In the genomic region with DNA sequence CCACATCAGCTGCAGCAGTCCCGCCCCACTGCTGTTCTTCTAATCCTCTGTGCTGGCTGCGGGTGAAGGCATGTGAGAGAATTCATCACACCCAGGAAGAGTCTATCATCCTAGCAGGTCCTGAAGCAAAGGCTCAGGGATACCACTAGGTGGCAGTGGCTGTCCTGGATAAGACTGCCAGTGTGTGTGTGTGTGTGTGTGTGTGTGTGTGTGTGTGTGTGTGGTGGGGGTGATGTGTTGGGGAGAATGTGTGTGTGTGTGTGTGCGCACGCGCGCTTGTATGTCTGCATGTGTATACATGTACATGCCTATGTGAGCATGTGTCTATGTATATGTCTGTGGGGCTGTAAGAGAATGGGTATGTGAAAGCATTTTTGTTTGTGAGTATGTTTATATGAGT, we compare ENCODE assay signal across 9 mouse cellular contexts. TPM values are rescaled to one million over a fixed set of nuclear protein-coding genes. Genes with fewer than 3 reads are reported as not detected.
DNase-seq lines count a peak whose midpoint lies in the region; ATAC-seq lines count a peak whose summit lies in the region.
"Had no signal": no experiment of that assay in that cellular context is flagged by ENCODE, and none has a peak within 500 bp of the region (broad histone marks: within the 10 kb centered on the region; RNA-seq: fewer than 3 reads in every experiment).

No protein-coding gene starts in this region.

- WGBS in midbrain, embryonic 15.5 days: 68% methylated on average over 6 of the region's 6 CpGs

- no peak overlapping the region for H3K4me3 ChIP-seq in midbrain, embryonic 15.5 days
- H3K4me3 ChIP-seq: liver, embryonic 15.5 days had no signal

- H3K9me3 ChIP-seq in midbrain, embryonic 15.5 days: no peaks in the 10 kb centered on the region
- H3K9me3 ChIP-seq: liver, embryonic 15.5 days had no signal

- H3K36me3 ChIP-seq in midbrain, embryonic 15.5 days (replicated peaks): no peaks in the 10 kb centered on the region
- H3K36me3 ChIP-seq: liver, embryonic 15.5 days had no signal

- peak; percentile 65 for ATAC-seq in granulocyte monocyte progenitor cell, adult 5-6 weeks (replicated peaks; ENCODE audit: poor library complexity, severe bottlenecking)
- 0 out of 2 replicates have a peak, but pooled peaks have one; percentile 25 for ATAC-seq in midbrain, embryonic 15.5 days (replicated peaks)

- no peaks in the 10 kb centered on the region for H3K27me3 ChIP-seq in midbrain, embryonic 15.5 days (replicated peaks)
- H3K27me3 ChIP-seq: liver, embryonic 15.5 days had no signal

- no peak overlapping the region for H3K27ac ChIP-seq in midbrain, embryonic 15.5 days
- H3K27ac ChIP-seq: liver, embryonic 15.5 days had no signal

- peak; percentile 40 for DNase-seq in adrenal gland, adult 2 months
- no peak for DNase-seq in adrenal gland, adult 18-20 months (ENCODE audit: low spot score in 2 of 2)
- peak; percentile 17 to 66 for DNase-seq in kidney, postnatal 36 days
- DNase-seq in kidney, adult 8-10 months: no peak
- DNase-seq in NIH3T3 (ENCODE audit: low read depth): peak; percentile 69
- no peak for DNase-seq in thymus, postnatal 25 days

- no peak overlapping the region for H3K9ac ChIP-seq in midbrain, embryonic 15.5 days
- H3K9ac ChIP-seq: liver, embryonic 15.5 days had no signal

- no peak overlapping the region for H3K4me2 ChIP-seq in midbrain, embryonic 15.5 days
- H3K4me2 ChIP-seq: liver, embryonic 15.5 days had no signal

- no peaks in the 10 kb centered on the region for H3K4me1 ChIP-seq in midbrain, embryonic 15.5 days

RNA-seq across cellular contexts. Expression of a gene that starts 17.9 kb away (rescaled TPM):
- 10 to 100 TPM in 1 of 2 experiments, 1 to 10 TPM in 1; 6.2 to 14.6 TPM for total RNA-seq in adrenal gland, adult 2 months (2021)
- 3.2 and 4.5 TPM in 2 replicates for polyA plus RNA-seq in adrenal gland, adult 2 months (2012; rRNA removed)
- total RNA-seq in adrenal gland, adult 18-20 months (2021): 10 to 100 TPM; 12.2 to 16.7 TPM
- total RNA-seq in granulocyte monocyte progenitor cell, adult 5-6 weeks (2014; fragmentation: Nextera tagmentation): 0.15 and 0.86 TPM in 2 replicates
- total RNA-seq in granulocyte monocyte progenitor cell, adult 5-6 weeks (2017): not detected in 2 replicates
- 0.83 and 1.0 TPM in 2 replicates for polyA plus RNA-seq in midbrain, embryonic 15.5 days (2015; fragmentation: Nextera tagmentation; extraction: Ambion mirVana)

RNA-seq across cellular contexts. Expression of a gene that starts 21.3 kb away (rescaled TPM):
- total RNA-seq in adrenal gland, adult 2 months (2021): 10 to 100 TPM; 15.5 to 19.7 TPM
- 20.2 and 21.2 TPM in 2 replicates for polyA plus RNA-seq in adrenal gland, adult 2 months (2012; rRNA removed)
- total RNA-seq in adrenal gland, adult 18-20 months (2021): 10 to 100 TPM; 12.2 to 12.6 TPM
- total RNA-seq in granulocyte monocyte progenitor cell, adult 5-6 weeks (2014; fragmentation: Nextera tagmentation): 24.7 and 37.1 TPM in 2 replicates
- 17.1 and 22.6 TPM in 2 replicates for total RNA-seq in granulocyte monocyte progenitor cell, adult 5-6 weeks (2017)
- 3.7 and 4.1 TPM in 2 replicates for polyA plus RNA-seq in midbrain, embryonic 15.5 days (2015; fragmentation: Nextera tagmentation; extraction: Ambion mirVana)

RNA-seq across cellular contexts. Expression of a gene that starts 43.7 kb away (rescaled TPM):
- not detected for total RNA-seq in adrenal gland, adult 2 months (2021)
- not detected in 2 replicates for polyA plus RNA-seq in adrenal gland, adult 2 months (2012; rRNA removed)
- not detected for total RNA-seq in adrenal gland, adult 18-20 months (2021)
- total RNA-seq in granulocyte monocyte progenitor cell, adult 5-6 weeks (2014; fragmentation: Nextera tagmentation): not detected in 2 replicates
- total RNA-seq in granulocyte monocyte progenitor cell, adult 5-6 weeks (2017): not detected in 2 replicates
- not detected in 2 replicates for polyA plus RNA-seq in midbrain, embryonic 15.5 days (2015; fragmentation: Nextera tagmentation; extraction: Ambion mirVana)
- polyA plus RNA-seq: liver, embryonic 15.5 days had no signal

Comparison
In these comparisons a context has a peak if more than half of its experiments do, and no peak if none do; other contexts are left out.
1. DNase-seq: peak in adrenal gland, adult 2 months (single experiment), kidney, postnatal 36 days (2 of 2) and NIH3T3 (single experiment); none in adrenal gland, adult 18-20 months (0 of 2), kidney, adult 8-10 months (0 of 2) and thymus, postnatal 25 days (single experiment).